Mouse (Mus musculus) brain, embryonic 14.5 days (tissue): Measurements from ENCODE around the gene Fam57b. TPM values are rescaled to one million over a fixed set of nuclear protein-coding genes. Genes with fewer than 3 reads are reported as not detected.
A peak's percentile ranks its signal among the peaks of the same experiment; 100 is the strongest.

ENCODE experiments used
- DNase-seq: peaks from one replicate; pipeline ENCODE4 v3.0.0-alpha.2; 2011; ENCODE audit warnings: low read depth
- CTCF ChIP-seq: fragments of 200-500 bp; IDR thresholded peaks from 2 replicates; pipeline ENCODE4 v1.5.1; 2012; ENCODE audit warnings: inconsistent platforms, mild to moderate bottlenecking, moderate library complexity, borderline replicate concordance; ENCODE audit not compliant: insufficient read depth, insufficient read length; ENCODE audit errors: extremely low read depth
- POLR2A ChIP-seq: fragments of 200-500 bp; IDR thresholded peaks from 2 replicates; pipeline ENCODE4 v1.6.1; 2012; ENCODE audit warnings: mild to moderate bottlenecking, inconsistent platforms, borderline replicate concordance; ENCODE audit not compliant: poor library complexity, insufficient read depth, insufficient read length, severe bottlenecking; ENCODE audit errors: extremely low read depth
- polyA plus RNA-seq: library from polyadenylated mRNA; depleted of rRNA; stranded (reverse); fragments of >200 nt; gene quantifications from 2 replicates; pipeline ENCODE4 v1.2.3, GENCODE M21; 2012

Fam57b gene
- polyA plus RNA-seq, 1 experiment, result 224 TPM

GRCm38 (mm10) chr7:126825403-126825802, 27.9 kb downstream of the Fam57b start:
- no peak for DNase-seq
- TF ChIP-seq POLR2A (no peak), CTCF (no peak)

- TF ChIP-seq CTCF, result no peak
- TF ChIP-seq POLR2A, result no peak
- DNase-seq, result no peak
These were observed 28.5 kb downstream of the Fam57b start for GRCm38 (mm10) chr7:126825952-126826351.

GRCm38 (mm10) chr7:126831539-126831938, 34.1 kb downstream of the Fam57b start, which contains the start of gene 4930451I11Rik:
Gene 4930451I11Rik, minus strand, starts transcription at chr7:126831639.
- DNase-seq, result no peak
- TF ChIP-seq POLR2A (no peak), CTCF (no peak)

- TF ChIP-seq CTCF, result peak; percentile 90
- TF ChIP-seq POLR2A, result no peak
- DNase-seq, result peak; percentile 90
These were observed 34.6 kb downstream of the Fam57b start for GRCm38 (mm10) chr7:126832036-126832598.

- TF ChIP-seq POLR2A (no peak), CTCF (no peak)
- DNase-seq, result no peak
These were observed 35.8 kb downstream of the Fam57b start for GRCm38 (mm10) chr7:126833294-126833693.

GRCm38 (mm10) chr7:126843276-126843675, 45.8 kb downstream of the Fam57b start:
- DNase-seq, result no peak
- TF ChIP-seq POLR2A, result no peak
- no peak for TF ChIP-seq CTCF

- peak; percentile 71 for DNase-seq
- TF ChIP-seq POLR2A (no peak), CTCF (no peak)
These were observed 48.0 kb downstream of the Fam57b start for GRCm38 (mm10) chr7:126845516-126845915.

- TF ChIP-seq POLR2A, result no peak
- TF ChIP-seq CTCF, result no peak
- no peak for DNase-seq
These were observed 49.6 kb downstream of the Fam57b start, which contains the start of gene Doc2a for GRCm38 (mm10) chr7:126847116-126847420. Gene Doc2a, plus strand, starts transcription at chr7:126847416.

- TF ChIP-seq POLR2A (no peak), CTCF (no peak)
- DNase-seq, result peak; percentile 63
These were observed 50.2 kb downstream of the Fam57b start for GRCm38 (mm10) chr7:126847421-126848398.

- peak; percentile 31 for DNase-seq
These were observed 51.3 kb downstream of the Fam57b start for GRCm38 (mm10) chr7:126848794-126849193.

GRCm38 (mm10) chr7:126850161-126850560, 52.7 kb downstream of the Fam57b start:
- TF ChIP-seq POLR2A (no peak), CTCF (no peak)
- DNase-seq, result no peak

More at GRCm38 (mm10) chr7:126848794-126849193, 51.3 kb downstream of the Fam57b start:
- TF ChIP-seq POLR2A (no peak), CTCF (no peak)
